Mouse (Mus musculus): ENCODE measurements at regions not wholly inside any gene's neighbourhood (a gene's known extent, or its start where the extent isn't known, plus 50 kb on each side); places are given as distances from the start of the nearest gene placed in this dataset.

GRCm38 (mm10) chr1:6931876-6932275, 2124.2 kb downstream of the Gm37988 start:
- TF ChIP-seq POLR2A (IDR thresholded peaks at IDR 0.05; ENCODE audit: insufficient read depth, low read depth, low read length) (no peak), CTCF (IDR thresholded peaks at IDR 0.05) (no peak)
